Mouse (Mus musculus) stomach, postnatal 0 days (tissue): Measurements from ENCODE around the gene Pop5. TPM values are rescaled to one million over a fixed set of nuclear protein-coding genes. Genes with fewer than 3 reads are reported as not detected.

Source experiments
- ATAC-seq: fragments of 200-750 bp; cut with Nextera tagmentation; 2 replicates; pipeline ENCODE4 v1.8.0; 2017; ENCODE audit not compliant: low FRiP score, low TSS enrichment
- DNase-seq: peaks from one replicate; pipeline ENCODE4 v3.0.0-alpha.2; 2016; ENCODE audit warnings: low spot score
- H3K27ac ChIP-seq: fragments of 300-500 bp; sonication (generic); replicated peaks from 2 replicates; pipeline ENCODE4 v1.5.1; 2014; ENCODE audit warnings: mild to moderate bottlenecking, control low read depth
- H3K27me3 ChIP-seq: fragments of 300-500 bp; sonication (generic); 2 replicates; pipeline ENCODE4 v1.6.1; 2014; ENCODE audit warnings: low read length; ENCODE audit not compliant: control insufficient read depth, insufficient read depth
- H3K36me3 ChIP-seq: fragments of 300-500 bp; sonication (generic); 2 replicates; pipeline ENCODE4 v1.6.1; 2014; ENCODE audit warnings: low read length, mixed read lengths; ENCODE audit not compliant: control insufficient read depth, insufficient read depth
- H3K4me1 ChIP-seq: fragments of 300-500 bp; sonication (generic); replicated peaks from 2 replicates; pipeline ENCODE4 v1.6.1; 2014; ENCODE audit warnings: antibody characterized with exemption; ENCODE audit not compliant: control insufficient read depth, insufficient read depth
- H3K4me2 ChIP-seq: fragments of 300-500 bp; sonication (generic); replicated peaks from 2 replicates; pipeline ENCODE4 v1.6.1; 2014; ENCODE audit warnings: low read depth, mild to moderate bottlenecking, control low read depth, moderate library complexity
- H3K4me3 ChIP-seq: fragments of 300-500 bp; sonication (generic); 2 replicates; pipeline ENCODE4 v1.5.1; 2014; ENCODE audit warnings: low read depth, low read length, control low read depth
- H3K9ac ChIP-seq: fragments of 300-500 bp; sonication (generic); 2 replicates; pipeline ENCODE4 v1.6.1; 2014; ENCODE audit warnings: mild to moderate bottlenecking, low read length, control low read depth, mixed read lengths
- H3K9me3 ChIP-seq: fragments of 300-500 bp; sonication (generic); 2 replicates; pipeline ENCODE4 v1.6.1; 2016; ENCODE audit warnings: low read length; ENCODE audit not compliant: control insufficient read depth
- CTCF ChIP-seq: IDR thresholded peaks from 2 replicates; pipeline ENCODE4 v1.5.1; 2016; ENCODE audit warnings: antibody characterized with exemption, low read depth, mild to moderate bottlenecking, moderate library complexity
- EP300 ChIP-seq: optimal IDR thresholded peaks from 2 replicates; pipeline ENCODE3; 2016; ENCODE audit warnings: antibody characterized with exemption
- WGBS: fragments of 180-500 bp; shearing (Covaris S2); extraction: QIAGEN DNeasy Blood & Tissue Kit; methylation state at CpG from one replicate; pipeline ENCODE4 v1.1.7; 2014; 5-methylcytosine and 5-hydroxymethylcytosine counted together
- polyA plus RNA-seq: library from polyadenylated mRNA; unstranded; fragments of >200 nt; fragmentation: Nextera tagmentation; extraction: Ambion mirVana; gene quantifications from 2 replicates; pipeline ENCODE4 v1.2.1, GENCODE M21; 2015

Gene Pop5
- polyA plus RNA-seq, 1 experiment from 2014 or later = 83.9 TPM

GRCm38 (mm10) chr5:115220931-115221640, 14.6 kb upstream of the Pop5 start:
- no peak overlapping the region for H3K4me3 ChIP-seq
- no peak for ATAC-seq
- no peak for DNase-seq
- H3K4me2 ChIP-seq = no peak overlapping the region
- no peaks in the 10 kb centered on the region for H3K36me3 ChIP-seq
- TF ChIP-seq CTCF (no peak), EP300 (no peak)
- no peak overlapping the region for H3K9ac ChIP-seq
- H3K27me3 ChIP-seq = no peaks in the 10 kb centered on the region
- H3K9me3 ChIP-seq = no peaks in the 10 kb centered on the region
- 32% methylated on average over 13 of the region's 13 CpGs for WGBS
- no peak overlapping the region for H3K27ac ChIP-seq
- H3K4me1 ChIP-seq = no peaks in the 10 kb centered on the region

- no peak overlapping the region for H3K4me3 ChIP-seq
- no peak overlapping the region for H3K4me2 ChIP-seq
- no peaks in the 10 kb centered on the region for H3K9me3 ChIP-seq
- TF ChIP-seq EP300 (no peak), CTCF (peak; percentile 34)
- ATAC-seq (no peak), DNase-seq (no peak)
- H3K36me3 ChIP-seq = no peaks in the 10 kb centered on the region
- no peaks in the 10 kb centered on the region for H3K4me1 ChIP-seq
- no peak overlapping the region for H3K9ac ChIP-seq
- WGBS = 66% methylated on average over 3 of the region's 3 CpGs
- no peaks in the 10 kb centered on the region for H3K27me3 ChIP-seq
- H3K27ac ChIP-seq = no peak overlapping the region
These were observed 13.2 kb upstream of the Pop5 start for GRCm38 (mm10) chr5:115222485-115222884.

GRCm38 (mm10) chr5:115230830-115231551, 4.6 kb upstream of the Pop5 start:
- Histone ChIP-seq H3K36me3 (no peaks in the 10 kb centered on the region), H3K4me2 (no peak overlapping the region), H3K9me3 (no peaks in the 10 kb centered on the region), H3K9ac (no peak overlapping the region), H3K27ac (no peak overlapping the region), H3K4me3 (no peak overlapping the region), H3K27me3 (no peaks in the 10 kb centered on the region), H3K4me1 (no peaks in the 10 kb centered on the region)
- ATAC-seq (peak; percentile 10; the same call in 1 of the 2 replicates), DNase-seq (no peak)
- TF ChIP-seq CTCF (no peak), EP300 (no peak)
- WGBS = 62% methylated on average over 15 of the region's 15 CpGs

GRCm38 (mm10) chr5:115231552-115232120, 4.0 kb upstream of the Pop5 start:
- TF ChIP-seq CTCF = no peak
- no peak for TF ChIP-seq EP300
- Histone ChIP-seq H3K4me3 (no peak overlapping the region), H3K9me3 (no peaks in the 10 kb centered on the region), H3K27me3 (no peaks in the 10 kb centered on the region), H3K4me2 (no peak overlapping the region), H3K4me1 (no peaks in the 10 kb centered on the region), H3K27ac (no peak overlapping the region), H3K9ac (no peak overlapping the region), H3K36me3 (no peaks in the 10 kb centered on the region)
- DNase-seq (no peak), ATAC-seq (no peak)
- 34% methylated on average over 16 of the region's 16 CpGs for WGBS

GRCm38 (mm10) chr5:115232516-115232915, 3.1 kb upstream of the Pop5 start:
- Histone ChIP-seq H3K4me3 (no peak overlapping the region), H3K27me3 (no peaks in the 10 kb centered on the region), H3K4me2 (no peak overlapping the region), H3K27ac (no peak overlapping the region), H3K9ac (no peak overlapping the region), H3K4me1 (no peaks in the 10 kb centered on the region), H3K9me3 (no peaks in the 10 kb centered on the region), H3K36me3 (no peaks in the 10 kb centered on the region)
- WGBS = 52% methylated on average over 6 of the region's 6 CpGs
- TF ChIP-seq CTCF = no peak
- TF ChIP-seq EP300 = no peak
- ATAC-seq = no peak
- DNase-seq = no peak
